In genomic region chr2:31274993-31275392, GRCm38 (mm10) we compare ENCODE assay signal across 24 mouse cellular contexts. TPM values are rescaled to one million over a fixed set of nuclear protein-coding genes. Genes with fewer than 3 reads are reported as not detected.
DNase-seq lines count a peak whose midpoint lies in the region; ATAC-seq lines count a peak whose summit lies in the region.
"Had no signal": no experiment of that assay in that cellular context is flagged by ENCODE, and none has a peak within 500 bp of the region (broad histone marks: within the 10 kb centered on the region; RNA-seq: fewer than 3 reads in every experiment).

No protein-coding gene starts in this region.

- no peaks in the 10 kb centered on the region for H3K27me3 ChIP-seq in hindbrain, embryonic 13.5 days
- no peaks in the 10 kb centered on the region for H3K27me3 ChIP-seq in hindbrain, embryonic 14.5 days (ENCODE audit: control insufficient read depth, insufficient read depth, low read length)
- H3K27me3 ChIP-seq: embryonic facial prominence, embryonic 12.5 days; forebrain, embryonic 13.5 days; forebrain, embryonic 15.5 days; Patski had no signal

- H3K9ac ChIP-seq in hindbrain, embryonic 13.5 days, result no peak overlapping the region
- no peak overlapping the region for H3K9ac ChIP-seq in hindbrain, embryonic 14.5 days
- H3K9ac ChIP-seq: embryonic facial prominence, embryonic 12.5 days; forebrain, embryonic 13.5 days; forebrain, embryonic 15.5 days; forebrain, postnatal 0 days had no signal

- WGBS in hindbrain, embryonic 13.5 days, result 86% methylated on average over 6 of the region's 6 CpGs
- 83% methylated on average over 6 of the region's 6 CpGs for WGBS in hindbrain, embryonic 14.5 days

- no peak overlapping the region for H3K4me2 ChIP-seq in hindbrain, embryonic 13.5 days
- H3K4me2 ChIP-seq in hindbrain, embryonic 14.5 days (replicated peaks), result no peak overlapping the region
- H3K4me2 ChIP-seq: embryonic facial prominence, embryonic 12.5 days; forebrain, embryonic 13.5 days; forebrain, embryonic 15.5 days had no signal

- DNase-seq in frontal cortex, postnatal 25 days (ENCODE audit: low spot score in 2 of 2), result no peak
- no peak for DNase-seq in hindbrain, embryonic 14.5 days (ENCODE audit: low spot score)
- peak; percentile 64 for DNase-seq in brain, adult 2 months (ENCODE audit: low read depth, low spot score)
- DNase-seq in cerebellum, adult 18-20 months, result no peak
- DNase-seq: adrenal gland, adult 8-10 months; adrenal gland, postnatal 14 days; adrenal gland, postnatal 36 days; B cell, adult 2 months; cerebellum, adult 11 months; cerebellum, adult 2 months; cerebellum, adult 9-10 months; cerebellum, postnatal 10 days; cerebellum, postnatal 25 days; forebrain, postnatal 0 days had no signal

- peaks cover 22% of the 10 kb centered on the region for H3K4me1 ChIP-seq in hindbrain, embryonic 13.5 days (replicated peaks)
- H3K4me1 ChIP-seq in hindbrain, embryonic 14.5 days (replicated peaks; ENCODE audit: control insufficient read depth, insufficient read depth, low read length), result 0 out of 2 replicates have a peak, but pooled peaks cover 3% of the 10 kb centered on the region
- H3K4me1 ChIP-seq: embryonic facial prominence, embryonic 10.5 days; embryonic facial prominence, embryonic 12.5 days had no signal

- peaks cover 52% of the 10 kb centered on the region for H3K36me3 ChIP-seq in hindbrain, embryonic 13.5 days
- peaks cover 29% of the 10 kb centered on the region for H3K36me3 ChIP-seq in hindbrain, embryonic 14.5 days (replicated peaks; ENCODE audit: control insufficient read depth, insufficient read depth)
- H3K36me3 ChIP-seq: G1E had no signal

- ATAC-seq in frontal cortex, adult (ENCODE audit: low TSS enrichment), result 0 out of 2 replicates have a peak, but pooled peaks have one; percentile 9
- no peak for ATAC-seq in hindbrain, embryonic 13.5 days (ENCODE audit: low FRiP score)
- no peak for ATAC-seq in hindbrain, embryonic 14.5 days (ENCODE audit: low FRiP score)
- ATAC-seq: activated CD4-positive, CD25-positive, alpha-beta regulatory T cell, adult 4 months; CD4-positive, CD25-positive, alpha-beta regulatory T cell, adult 4 months; forebrain, embryonic 13.5 days; forebrain, embryonic 15.5 days; forebrain, postnatal 0 days; Patski had no signal

- 0 out of 2 replicates have a peak overlapping the region, but pooled peaks have one; percentile 3 for H3K27ac ChIP-seq in hindbrain, embryonic 13.5 days
- H3K27ac ChIP-seq in hindbrain, embryonic 14.5 days, result no peak overlapping the region
- H3K27ac ChIP-seq: embryonic facial prominence, embryonic 10.5 days; embryonic facial prominence, embryonic 12.5 days; forebrain, embryonic 13.5 days; forebrain, embryonic 15.5 days had no signal

- H3K9me3 ChIP-seq in hindbrain, embryonic 13.5 days, result no peaks in the 10 kb centered on the region
- H3K9me3 ChIP-seq in hindbrain, embryonic 14.5 days (ENCODE audit: control insufficient read depth, low read length), result no peaks in the 10 kb centered on the region
- H3K9me3 ChIP-seq: embryonic facial prominence, embryonic 10.5 days; embryonic facial prominence, embryonic 12.5 days; forebrain, embryonic 13.5 days; forebrain, embryonic 15.5 days; G1E had no signal

- H3K4me3 ChIP-seq in hindbrain, embryonic 13.5 days, result no peak overlapping the region
- H3K4me3 ChIP-seq in hindbrain, embryonic 14.5 days (replicated peaks; ENCODE audit: low read length), result no peak overlapping the region
- H3K4me3 ChIP-seq: embryonic facial prominence, embryonic 10.5 days; embryonic facial prominence, embryonic 12.5 days; forebrain, embryonic 13.5 days; forebrain, embryonic 15.5 days had no signal

RNA-seq across cellular contexts. Expression of gene Ncs1, which starts 29.4 kb away (rescaled TPM):
- polyA plus RNA-seq in hindbrain, embryonic 13.5 days (2015; fragmentation: Nextera tagmentation; extraction: Ambion mirVana), result 144 and 150 TPM in 2 replicates
- polyA plus RNA-seq in hindbrain, embryonic 14.5 days (2014; fragmentation: Nextera tagmentation; extraction: Ambion mirVana), result 213 TPM in 2 replicates
- polyA plus RNA-seq: G1E had no signal

RNA-seq across cellular contexts. Expression of gene Hmcn2, which starts 39.2 kb away (rescaled TPM):
- 0.12 and 0.19 TPM in 2 replicates for polyA plus RNA-seq in hindbrain, embryonic 13.5 days (2015; fragmentation: Nextera tagmentation; extraction: Ambion mirVana)
- 0.14 and 0.37 TPM in 2 replicates for polyA plus RNA-seq in hindbrain, embryonic 14.5 days (2014; fragmentation: Nextera tagmentation; extraction: Ambion mirVana)
- polyA plus RNA-seq: embryonic facial prominence, embryonic 10.5 days; G1E had no signal
